Mouse (Mus musculus) myocyte (in vitro differentiated cells): ENCODE measurements around the gene Dpp6.

Source experiments
- CEBPB ChIP-seq: IDR thresholded peaks from 2 replicates; pipeline ENCODE4 v1.6.1; 2011; ENCODE audit warnings: mild to moderate bottlenecking, moderate library complexity; ENCODE audit not compliant: poor library complexity, insufficient read depth, severe bottlenecking
- E2F4 ChIP-seq: IDR thresholded peaks from one replicate; pipeline ENCODE4 v1.6.1; 2011; ENCODE audit warnings: mild to moderate bottlenecking, control low read depth, moderate library complexity; ENCODE audit not compliant: insufficient read depth
- MAX ChIP-seq: IDR thresholded peaks from one replicate; pipeline ENCODE4 v1.6.1; 2011; ENCODE audit warnings: low read depth, mild to moderate bottlenecking, control low read depth
- MYOG ChIP-seq, 3 experiments: IDR thresholded peaks; one replicate each; pipeline ENCODE4 v1.6.1; 2011; ENCODE audit warnings: control low read depth in 2 of 3, low read depth in 2 of 3, mild to moderate bottlenecking in 2 of 3; ENCODE audit not compliant: insufficient read length in 2 of 3, control insufficient read depth in 1 of 3, insufficient read depth in 1 of 3
- POLR2A ChIP-seq: IDR thresholded peaks from one replicate; pipeline ENCODE4 v1.6.1; 2011; ENCODE audit warnings: low read depth, mild to moderate bottlenecking, control low read depth, moderate library complexity; ENCODE audit not compliant: insufficient read length
- POLR2AphosphoS2 ChIP-seq: IDR thresholded peaks from one replicate; pipeline ENCODE4 v1.6.1; 2011; ENCODE audit warnings: low read depth, control low read depth; ENCODE audit not compliant: insufficient read length
- SRF ChIP-seq: IDR thresholded peaks from one replicate; pipeline ENCODE4 v1.6.1; 2011; ENCODE audit warnings: low read depth; ENCODE audit not compliant: control insufficient read depth, insufficient read length
- TCF12 ChIP-seq: IDR thresholded peaks from one replicate; pipeline ENCODE4 v1.6.1; 2011; ENCODE audit warnings: mild to moderate bottlenecking, control low read depth; ENCODE audit not compliant: poor library complexity, insufficient read depth, severe bottlenecking
- TCF3 ChIP-seq: IDR thresholded peaks from one replicate; pipeline ENCODE4 v1.6.1; 2011; ENCODE audit warnings: low read depth, control low read depth; ENCODE audit not compliant: insufficient read length
- USF1 ChIP-seq: IDR thresholded peaks from one replicate; pipeline ENCODE4 v1.6.1; 2011; ENCODE audit warnings: low read depth, mild to moderate bottlenecking, control low read depth, moderate library complexity

GRCm38 (mm10) chr5:26969941-26970590 lies 153.1 kb downstream of the Dpp6 start:
- TF ChIP-seq POLR2A (no peak), MAX (no peak), TCF12 (no peak), MYOG (IDR thresholded peaks at IDR 0.05; ENCODE audit: control insufficient read depth in 1 of 3, insufficient read depth in 1 of 3, insufficient read length in 2 of 3, low read depth in 2 of 3) (no peak), TCF3 (no peak), POLR2AphosphoS2 (no peak), E2F4 (no peak), USF1 (no peak), CEBPB (no peak), SRF (no peak)
